Mouse (Mus musculus): Measurements from ENCODE around the gene Prmt3. TPM values are rescaled to one million over a fixed set of nuclear protein-coding genes. Genes with fewer than 3 reads are reported as not detected.

The Prmt3 gene
- total RNA-seq, 1 experiment = 64.8 TPM

DNA sequence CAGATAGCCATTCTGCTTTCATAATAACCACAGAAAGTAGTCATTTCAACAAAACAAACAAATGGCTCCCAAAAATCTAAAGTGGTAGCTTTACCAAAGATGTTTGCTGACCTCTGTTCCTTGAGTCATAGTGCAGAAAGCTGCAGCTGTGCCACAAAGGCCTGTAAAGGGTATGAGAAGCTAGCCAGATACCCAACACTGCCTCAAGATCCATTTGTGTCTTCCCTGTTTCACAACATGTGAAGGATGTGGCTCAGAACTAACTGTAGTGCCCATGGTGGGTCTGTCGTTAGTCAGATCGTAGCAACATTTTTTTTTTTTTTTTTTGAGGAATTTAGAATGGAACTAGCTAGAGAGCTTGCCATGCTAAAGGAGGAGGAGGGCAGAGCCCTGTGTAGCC, 46.4 kb downstream of the Prmt3 start:
- Histone ChIP-seq H3K9ac (ENCODE audit: insufficient read depth, low read depth, low read length, poor library complexity, severe bottlenecking) (no peak overlapping the region), H3K27ac (ENCODE audit: insufficient read depth, low read depth, low read length, poor library complexity, severe bottlenecking) (no peak overlapping the region), H3K36me3 (ENCODE audit: control insufficient read depth, insufficient read depth, low read length, poor library complexity, severe bottlenecking) (peaks cover 19% of the 10 kb centered on the region), H3K4me3 (ENCODE audit: insufficient read depth in 1 of 2, low read depth in 1 of 2, low read length in 2 of 2, poor library complexity in 1 of 2, severe bottlenecking in 1 of 2) (no peak overlapping the region), H3K4me1 (ENCODE audit: control insufficient read depth in 2 of 2, insufficient read depth in 2 of 2, low read length in 2 of 2, poor library complexity in 1 of 2) (no peaks in the 10 kb centered on the region), H3K9me3 (ENCODE audit: control insufficient read depth, insufficient read depth, low read depth, low read length) (no peaks in the 10 kb centered on the region)
- TF ChIP-seq HCFC1 (IDR thresholded peaks at IDR 0.05; ENCODE audit: borderline replicate concordance, insufficient read depth, low read length) = no peak
- TF ChIP-seq CHD2 (IDR thresholded peaks at IDR 0.05; ENCODE audit: low read depth, low read length) = no peak
- no peak for TF ChIP-seq MAFK (IDR thresholded peaks at IDR 0.05; ENCODE audit: insufficient read depth, low read depth, low read length)
- no peak for TF ChIP-seq ZC3H11A (IDR thresholded peaks at IDR 0.05; ENCODE audit: borderline replicate concordance, low read depth, low read length)
- no peak for TF ChIP-seq ZNF384 (IDR thresholded peaks at IDR 0.05; ENCODE audit: low read depth, low read length)
- in situ Hi-C loops (cut with MboI; ENCODE audit: low sequenced_read_pairs in 2 of 2, unreplicated experiment in 2 of 2) = no loop called here
- DNase-seq (ENCODE audit: low read depth, low spot score) = no peak

GRCm38 (mm10) chr7:49825492-49825891, 47.3 kb downstream of the Prmt3 start:
- in situ Hi-C loops (cut with MboI; ENCODE audit: low sequenced_read_pairs in 2 of 2, unreplicated experiment in 2 of 2) = no loop called here
- no peak for DNase-seq (ENCODE audit: low read depth, low spot score)
- TF ChIP-seq ZC3H11A (IDR thresholded peaks at IDR 0.05; ENCODE audit: borderline replicate concordance, low read depth, low read length) (no peak), CHD2 (IDR thresholded peaks at IDR 0.05; ENCODE audit: low read depth, low read length) (no peak), HCFC1 (IDR thresholded peaks at IDR 0.05; ENCODE audit: borderline replicate concordance, insufficient read depth, low read length) (no peak), MAFK (IDR thresholded peaks at IDR 0.05; ENCODE audit: insufficient read depth, low read depth, low read length) (no peak), ZNF384 (IDR thresholded peaks at IDR 0.05; ENCODE audit: low read depth, low read length) (no peak)
- H3K36me3 ChIP-seq (ENCODE audit: control insufficient read depth, insufficient read depth, low read length, poor library complexity, severe bottlenecking) = peaks cover 21% of the 10 kb centered on the region
- no peak overlapping the region for H3K9ac ChIP-seq (ENCODE audit: insufficient read depth, low read depth, low read length, poor library complexity, severe bottlenecking)
- H3K9me3 ChIP-seq (ENCODE audit: control insufficient read depth, insufficient read depth, low read depth, low read length) = no peaks in the 10 kb centered on the region
- no peak overlapping the region for H3K27ac ChIP-seq (ENCODE audit: insufficient read depth, low read depth, low read length, poor library complexity, severe bottlenecking)
- no peaks in the 10 kb centered on the region for H3K4me1 ChIP-seq (ENCODE audit: control insufficient read depth in 2 of 2, insufficient read depth in 2 of 2, low read length in 2 of 2, poor library complexity in 1 of 2)
- H3K4me3 ChIP-seq (ENCODE audit: insufficient read depth in 1 of 2, low read depth in 1 of 2, low read length in 2 of 2, poor library complexity in 1 of 2, severe bottlenecking in 1 of 2) = no peak overlapping the region

DNA sequence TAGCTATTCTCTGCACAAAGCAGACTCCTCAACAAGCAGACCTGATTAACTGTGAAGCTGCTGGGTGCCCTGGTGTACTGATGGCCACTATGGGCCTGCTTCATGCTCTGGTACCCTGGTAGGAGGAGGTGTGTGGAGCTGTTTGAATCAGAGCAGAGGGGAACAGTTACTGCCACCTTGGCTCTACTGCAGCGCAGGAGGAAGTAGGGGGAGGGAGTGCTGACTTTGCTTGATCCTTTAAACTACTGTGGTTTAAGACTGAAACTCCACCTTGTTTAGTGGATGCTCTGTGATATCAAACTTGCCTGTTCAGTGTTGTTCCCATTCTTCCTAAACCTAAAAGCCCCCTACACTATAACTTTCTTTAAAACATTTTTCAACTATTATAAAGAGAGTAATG, 49.8 kb downstream of the Prmt3 start:
- Histone ChIP-seq H3K4me1 (ENCODE audit: control insufficient read depth in 2 of 2, insufficient read depth in 2 of 2, low read length in 2 of 2, poor library complexity in 1 of 2) (no peaks in the 10 kb centered on the region), H3K27ac (ENCODE audit: insufficient read depth, low read depth, low read length, poor library complexity, severe bottlenecking) (no peak overlapping the region), H3K4me3 (ENCODE audit: insufficient read depth in 1 of 2, low read depth in 1 of 2, low read length in 2 of 2, poor library complexity in 1 of 2, severe bottlenecking in 1 of 2) (no peak overlapping the region), H3K36me3 (ENCODE audit: control insufficient read depth, insufficient read depth, low read length, poor library complexity, severe bottlenecking) (peaks cover 18% of the 10 kb centered on the region), H3K9ac (ENCODE audit: insufficient read depth, low read depth, low read length, poor library complexity, severe bottlenecking) (no peak overlapping the region), H3K9me3 (ENCODE audit: control insufficient read depth, insufficient read depth, low read depth, low read length) (no peaks in the 10 kb centered on the region)
- TF ChIP-seq CHD2 (IDR thresholded peaks at IDR 0.05; ENCODE audit: low read depth, low read length) (no peak), HCFC1 (IDR thresholded peaks at IDR 0.05; ENCODE audit: borderline replicate concordance, insufficient read depth, low read length) (no peak), MAFK (IDR thresholded peaks at IDR 0.05; ENCODE audit: insufficient read depth, low read depth, low read length) (no peak), ZNF384 (IDR thresholded peaks at IDR 0.05; ENCODE audit: low read depth, low read length) (no peak), ZC3H11A (IDR thresholded peaks at IDR 0.05; ENCODE audit: borderline replicate concordance, low read depth, low read length) (no peak)
- in situ Hi-C loops (cut with MboI; ENCODE audit: low sequenced_read_pairs in 2 of 2, unreplicated experiment in 2 of 2) = no loop called here
- DNase-seq (ENCODE audit: low read depth, low spot score) = no peak

- no peak for DNase-seq (ENCODE audit: low read depth, low spot score)
- Histone ChIP-seq H3K4me1 (ENCODE audit: control insufficient read depth in 2 of 2, insufficient read depth in 2 of 2, low read length in 2 of 2, poor library complexity in 1 of 2) (no peaks in the 10 kb centered on the region), H3K4me3 (ENCODE audit: insufficient read depth in 1 of 2, low read depth in 1 of 2, low read length in 2 of 2, poor library complexity in 1 of 2, severe bottlenecking in 1 of 2) (no peak overlapping the region), H3K36me3 (ENCODE audit: control insufficient read depth, insufficient read depth, low read length, poor library complexity, severe bottlenecking) (peaks cover 13% of the 10 kb centered on the region; the same call in 1 of the 2 replicates), H3K27ac (ENCODE audit: insufficient read depth, low read depth, low read length, poor library complexity, severe bottlenecking) (no peak overlapping the region), H3K9ac (ENCODE audit: insufficient read depth, low read depth, low read length, poor library complexity, severe bottlenecking) (no peak overlapping the region), H3K9me3 (ENCODE audit: control insufficient read depth, insufficient read depth, low read depth, low read length) (no peaks in the 10 kb centered on the region)
- in situ Hi-C loops (cut with MboI; ENCODE audit: low sequenced_read_pairs in 2 of 2, unreplicated experiment in 2 of 2) = no loop called here
- no peak for TF ChIP-seq CHD2 (IDR thresholded peaks at IDR 0.05; ENCODE audit: low read depth, low read length)
Measured at GRCm38 (mm10) chr7:49842366-49843282, 64.5 kb downstream of the Prmt3 start.
